Mouse (Mus musculus): ENCODE measurements around the gene Hexim2.

Hexim2 gene

GRCm38 (mm10) chr11:103141101-103141943 lies 9.1 kb downstream of the Hexim2 start:
- in situ Hi-C loops (cut with MboI, MseI) = no loop called here

GRCm38 (mm10) chr11:103141944-103142255 lies 9.7 kb downstream of the Hexim2 start:
- in situ Hi-C loops (cut with MboI, MseI) = no loop called here

DNA sequence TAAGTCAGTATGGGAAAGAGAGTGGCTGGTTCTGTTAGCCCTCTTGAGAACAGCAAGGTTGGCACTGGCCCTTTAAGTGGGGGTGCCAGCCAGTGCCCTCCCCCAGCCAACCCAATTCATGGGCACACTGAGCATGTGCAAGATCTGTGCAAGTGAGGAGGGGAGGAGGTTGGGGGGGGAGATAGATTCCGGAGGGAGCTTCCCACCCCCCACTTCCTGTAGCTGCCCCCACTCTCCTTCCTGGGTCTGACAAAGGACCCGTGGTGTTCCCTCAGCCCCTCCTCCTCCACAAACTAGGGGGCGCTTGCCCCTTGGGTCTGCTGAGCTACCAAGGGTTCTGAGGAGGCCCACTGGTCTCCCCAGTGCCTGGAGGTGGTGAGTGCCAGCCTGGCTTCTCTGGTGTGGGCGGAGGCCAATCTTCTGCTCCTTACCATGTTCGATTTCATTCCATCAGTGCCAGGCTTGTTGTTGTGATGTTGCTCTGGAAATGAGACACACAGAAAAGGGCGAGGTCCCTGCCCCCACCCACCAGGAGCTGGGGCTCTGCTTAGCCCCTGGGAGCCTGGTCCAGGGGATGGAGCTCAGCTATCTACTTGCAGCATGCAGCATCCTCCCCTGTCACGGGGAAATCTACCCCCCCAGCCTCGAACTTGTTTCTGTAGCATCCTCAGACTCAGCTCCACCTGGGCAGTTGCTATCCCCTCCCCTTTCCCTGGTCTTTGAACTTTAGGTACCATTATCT lies 10.4 kb downstream of the Hexim2 start:
- in situ Hi-C loops (cut with MboI, MseI) = no loop called here

GRCm38 (mm10) chr11:103144309-103145285 lies 12.4 kb downstream of the Hexim2 start:
- in situ Hi-C loops (cut with MboI, MseI) = no loop called here

DNA sequence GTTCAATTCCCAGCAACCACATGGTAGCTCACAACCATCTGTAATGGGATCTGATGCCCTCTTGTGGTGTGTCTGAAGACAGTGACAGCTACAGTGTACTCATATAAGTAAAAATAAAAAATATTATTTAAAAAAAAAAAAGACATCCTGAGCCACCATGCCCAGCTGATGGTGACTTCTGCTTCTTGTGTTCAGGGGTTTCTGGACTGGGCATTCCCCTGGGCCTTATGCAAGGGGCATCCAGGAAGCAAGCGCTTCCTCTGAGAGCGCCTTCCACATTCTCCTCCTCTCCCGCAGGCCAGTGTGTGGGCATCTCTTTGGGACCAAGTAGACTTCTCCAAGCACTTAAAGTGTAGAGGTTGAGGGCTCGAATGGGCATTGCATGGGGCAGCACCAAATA lies 14.2 kb downstream of the Hexim2 start:
- in situ Hi-C loops (cut with MboI, MseI) = no loop called here

DNA sequence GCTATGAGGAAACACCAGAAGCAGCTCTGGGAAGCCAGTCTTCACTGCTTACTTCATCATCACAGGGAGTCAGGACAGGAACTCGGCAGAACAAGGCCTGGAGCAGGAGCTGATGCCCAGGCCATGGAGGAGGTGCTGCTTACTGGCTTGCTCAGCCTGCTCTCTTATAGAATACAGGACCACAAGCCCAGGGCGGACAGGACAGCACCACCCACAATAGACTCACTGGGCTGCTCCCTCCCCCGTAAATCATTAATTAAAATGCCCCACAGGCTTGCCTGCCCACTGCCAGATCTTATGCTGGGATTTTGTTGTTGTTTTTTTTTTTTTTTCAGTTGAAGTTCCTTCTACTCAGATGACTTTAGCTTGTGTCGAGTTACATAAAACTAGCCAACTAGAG lies 15.5 kb downstream of the Hexim2 start:
- in situ Hi-C loops (cut with MboI, MseI) = no loop called here

DNA sequence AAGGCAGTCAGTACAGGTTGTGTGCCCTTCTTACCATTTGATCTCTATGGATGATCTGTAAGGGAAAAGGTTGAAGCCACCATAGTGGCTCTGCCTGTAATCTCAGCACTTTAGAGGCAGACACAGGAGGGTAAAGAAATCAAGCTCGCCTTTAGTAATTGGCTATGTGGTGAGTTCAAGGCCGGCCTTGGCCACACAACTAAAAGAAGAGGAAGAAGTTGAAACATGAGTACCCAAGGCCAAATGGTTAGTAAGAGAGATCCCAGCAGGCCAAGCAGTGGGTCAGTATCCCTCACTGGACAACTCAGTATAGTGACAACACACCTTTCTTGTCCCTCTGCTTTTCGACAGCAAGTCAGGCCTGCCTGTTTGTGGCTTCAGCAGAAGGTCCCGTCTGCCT lies 17.5 kb downstream of the Hexim2 start:
- in situ Hi-C loops (cut with MboI, MseI) = no loop called here

- in situ Hi-C loops (cut with MboI, MseI) = loop anchor here (5.0 kb wide), 1 partner anchor 57 kb away; the partner anchor contains the start of genes Acbd4 and Plcd3
These were observed 26.6 kb downstream of the Hexim2 start for GRCm38 (mm10) chr11:103158621-103159478.

DNA sequence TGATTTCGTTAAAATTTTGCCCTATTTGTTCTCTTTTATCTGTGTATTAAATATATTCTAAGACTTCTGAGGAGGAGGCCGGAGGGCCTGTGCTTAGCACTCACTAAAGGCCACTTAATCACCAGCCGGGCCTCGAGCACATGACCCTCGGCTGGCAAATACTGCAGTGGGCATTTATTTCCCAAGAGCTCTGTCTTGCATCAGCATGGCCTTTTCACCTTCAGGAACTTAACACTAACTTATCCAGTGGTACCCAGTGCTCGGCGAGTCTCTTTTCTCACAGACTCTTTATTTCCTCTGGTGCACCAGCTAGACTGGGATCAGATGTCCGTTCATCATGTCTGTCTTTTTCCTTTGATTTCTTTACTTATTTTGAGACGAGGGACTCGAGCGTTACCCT lies 28.5 kb downstream of the Hexim2 start:
- in situ Hi-C loops (cut with MboI, MseI) = no loop called here

- in situ Hi-C loops (cut with MboI, MseI) = no loop called here
These were observed 29.2 kb downstream of the Hexim2 start for GRCm38 (mm10) chr11:103161449-103161848.

DNA sequence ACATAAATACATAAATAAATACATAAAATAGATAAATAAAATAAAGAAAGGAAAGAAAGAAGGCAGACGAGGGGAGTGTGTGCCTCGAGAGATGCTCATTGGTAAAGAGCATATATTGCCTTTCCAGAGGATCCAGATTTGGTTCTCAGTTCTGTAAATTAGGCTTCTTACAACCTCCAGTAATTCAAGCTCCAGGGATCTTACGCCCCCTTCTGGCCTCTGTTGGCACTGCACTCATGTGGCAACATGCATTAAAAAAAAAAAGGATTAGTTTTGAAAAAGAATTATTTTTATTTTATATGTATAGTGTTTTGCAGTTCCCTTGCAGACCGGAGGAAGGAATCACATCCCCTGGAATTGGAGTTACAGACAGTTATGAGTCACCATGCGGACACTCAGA lies 29.9 kb downstream of the Hexim2 start:
- in situ Hi-C loops (cut with MboI, MseI) = no loop called here

- in situ Hi-C loops (cut with MboI, MseI) = no loop called here
These were observed 32.2 kb downstream of the Hexim2 start for GRCm38 (mm10) chr11:103164391-103164790.

GRCm38 (mm10) chr11:103168690-103169390 lies 36.6 kb downstream of the Hexim2 start:
- in situ Hi-C loops (cut with MboI, MseI) = no loop called here

GRCm38 (mm10) chr11:103169664-103170063 lies 37.4 kb downstream of the Hexim2 start:
- in situ Hi-C loops (cut with MboI, MseI) = loop anchor here (5.0 kb wide), 1 partner anchor 158 kb away; no protein-coding TSS in a partner anchor

- in situ Hi-C loops (cut with MboI, MseI) = loop anchor here (5.0 kb wide), 1 partner anchor 157 kb away; no protein-coding TSS in a partner anchor
These were observed 37.9 kb downstream of the Hexim2 start for GRCm38 (mm10) chr11:103170111-103170493.

DNA sequence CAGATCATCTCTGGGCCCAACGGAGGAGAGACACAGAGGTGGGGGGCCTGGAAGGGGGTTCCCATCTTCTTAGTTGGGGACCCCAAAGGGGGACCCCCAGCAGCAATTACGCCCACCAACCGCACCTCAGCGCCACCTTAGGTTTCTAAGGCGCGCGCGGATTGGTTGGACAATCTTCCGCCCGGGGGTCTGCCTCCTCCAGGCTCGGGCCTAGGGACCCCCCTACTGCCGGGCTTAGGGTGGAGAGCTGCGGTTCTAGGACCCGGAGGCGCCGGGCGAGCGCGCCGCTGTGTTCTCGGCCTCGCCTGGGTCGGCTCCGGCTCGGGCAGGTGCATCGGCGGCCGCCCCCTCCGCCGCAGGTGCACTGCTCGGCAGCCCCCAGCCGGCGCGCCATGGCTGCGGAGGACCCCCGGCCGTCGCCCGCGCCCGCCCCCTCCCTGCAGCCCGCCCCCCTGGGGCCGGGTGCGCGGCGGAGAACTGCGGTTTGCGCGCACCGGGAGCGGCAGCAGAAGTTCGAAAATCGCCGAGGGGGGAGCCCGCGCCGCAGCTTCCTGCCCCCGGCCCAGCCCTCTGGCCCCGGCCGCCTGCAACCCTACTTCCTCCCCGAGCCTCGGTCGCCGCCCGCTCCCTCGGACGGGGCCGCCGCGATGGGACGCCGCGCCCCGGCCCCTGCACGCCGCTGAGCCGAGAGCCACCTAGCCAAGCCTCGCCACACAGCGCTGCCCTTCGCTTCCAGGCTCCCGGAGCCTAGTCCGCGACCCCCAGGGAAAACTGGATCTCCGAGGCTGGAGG lies 38.5 kb downstream of the Hexim2 start, which contains the start of gene Fmnl1:
Gene Fmnl1 (plus strand): TSS at position 614 of the 792 bp plus-strand sequence.
- in situ Hi-C loops (cut with MboI, MseI) = loop anchor here (5.0 kb wide), 1 partner anchor 157 kb away; no protein-coding TSS in a partner anchor

- in situ Hi-C loops (cut with MboI, MseI) = loop anchor here (5.0 kb wide), 1 partner anchor 156 kb away; no protein-coding TSS in a partner anchor
These were observed 39.0 kb downstream of the Hexim2 start for GRCm38 (mm10) chr11:103171286-103171620.

DNA sequence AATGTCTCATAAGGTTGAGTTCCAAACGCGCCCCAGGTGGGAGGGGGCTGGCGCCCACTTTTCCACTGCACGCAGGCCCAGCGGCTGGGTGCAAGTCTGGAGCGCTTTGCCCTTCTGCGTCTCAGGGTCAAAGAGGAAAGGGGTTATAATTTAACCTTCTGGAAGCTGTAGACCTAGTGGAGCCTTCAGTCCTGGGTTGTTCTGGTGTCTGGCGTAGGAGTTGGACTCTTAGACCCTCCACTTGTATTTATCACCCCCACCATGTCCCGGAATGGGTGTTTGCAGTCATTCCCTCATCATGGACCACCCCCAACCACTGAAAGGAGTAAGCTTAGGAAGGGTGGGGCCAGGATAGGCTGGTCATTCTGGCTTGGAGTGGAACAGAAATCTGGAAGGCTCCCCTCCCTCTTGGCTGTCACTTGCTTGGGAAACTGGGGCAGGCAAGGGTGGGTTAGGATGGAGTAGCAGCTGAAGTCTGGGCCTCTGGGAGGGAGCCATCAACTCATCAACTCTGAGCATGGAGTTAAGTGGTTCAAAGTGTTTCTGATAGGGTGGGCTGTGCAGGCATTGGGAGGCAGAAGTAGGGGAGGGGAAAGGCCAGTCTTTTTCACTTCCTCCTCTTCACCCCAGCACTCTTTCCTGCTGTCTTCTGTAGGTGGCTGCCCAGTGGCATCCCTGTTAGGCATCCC lies 39.6 kb downstream of the Hexim2 start:
- in situ Hi-C loops (cut with MboI, MseI) = loop anchor here (5.0 kb wide), 1 partner anchor 155 kb away; no protein-coding TSS in a partner anchor
